Mouse (Mus musculus): ENCODE data around the gene Tril. TPM values are rescaled to one million over a fixed set of nuclear protein-coding genes. Genes with fewer than 3 reads are reported as not detected.

Tril gene
- polyA plus RNA-seq, 1 experiment from 2014 or later, result 0.50 TPM

GRCm38 (mm10) chr6:53806021-53806420, 14.6 kb downstream of the Tril start:
- no peak for DNase-seq
- Histone ChIP-seq H3K36me3 (no peaks in the 10 kb centered on the region), H3K27ac (no peak overlapping the region), H3K4me2 (no peak overlapping the region), H3K4me1 (replicated peaks) (no peaks in the 10 kb centered on the region), H3K4me3 (replicated peaks) (no peak overlapping the region), H3K9ac (no peak overlapping the region), H3K27me3 (no peaks in the 10 kb centered on the region), H3K9me3 (replicated peaks) (no peaks in the 10 kb centered on the region)
- ATAC-seq (ENCODE audit: low read depth), result no peak
- WGBS (ENCODE audit: insufficient replicate concordance), result 60% methylated on average over 5 of the region's 5 CpGs

DNA sequence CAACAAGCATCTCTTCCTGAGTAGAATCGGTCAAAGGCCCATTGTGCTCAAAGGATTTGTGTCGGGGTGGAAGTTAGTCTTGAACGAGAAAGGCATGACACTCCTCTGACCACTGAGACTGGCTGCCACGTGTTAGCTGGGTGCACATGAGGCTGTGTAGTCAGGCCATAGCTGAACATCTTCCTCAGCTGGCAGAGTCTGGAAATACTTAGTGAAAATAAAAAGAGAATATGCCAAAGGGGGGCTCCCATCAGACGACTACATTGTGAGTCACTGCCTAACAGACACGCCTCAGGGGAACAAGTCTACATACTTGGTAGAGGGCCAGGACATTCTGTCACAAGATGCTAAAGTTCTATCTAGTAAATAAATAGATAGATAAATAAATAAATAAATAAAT, 16.5 kb downstream of the Tril start:
- 64% methylated on average over 6 of the region's 6 CpGs for WGBS (ENCODE audit: insufficient replicate concordance)

DNA sequence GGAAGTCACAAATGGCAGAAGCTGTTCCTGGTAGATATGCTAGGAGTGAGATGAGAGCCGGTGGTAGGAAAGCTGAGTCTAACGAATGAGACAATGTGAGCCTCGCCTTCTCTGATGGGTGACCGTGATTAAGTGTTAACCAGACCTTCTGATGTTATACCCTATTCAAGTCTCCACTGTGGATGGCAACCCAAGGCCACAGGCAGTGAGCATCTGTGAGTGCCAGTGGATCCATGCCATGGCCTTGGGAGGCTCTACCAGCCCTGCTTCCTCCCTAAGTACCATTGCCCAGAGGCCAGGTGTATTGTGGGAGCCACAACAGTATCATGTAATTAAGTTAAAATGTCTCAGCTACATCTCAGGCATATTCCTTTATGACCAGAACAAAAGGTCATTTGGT, 17.1 kb downstream of the Tril start:
- H3K27ac ChIP-seq, result no peak overlapping the region
- no peaks in the 10 kb centered on the region for H3K9me3 ChIP-seq (replicated peaks)
- no peak for DNase-seq
- no peak for ATAC-seq (ENCODE audit: low read depth)
- 74% methylated on average over 4 of the region's 4 CpGs for WGBS (ENCODE audit: insufficient replicate concordance)
- H3K36me3 ChIP-seq, result no peaks in the 10 kb centered on the region
- no peak overlapping the region for H3K4me2 ChIP-seq
- no peak overlapping the region for H3K9ac ChIP-seq
- no peaks in the 10 kb centered on the region for H3K27me3 ChIP-seq
- H3K4me3 ChIP-seq (replicated peaks), result no peak overlapping the region
- H3K4me1 ChIP-seq (replicated peaks), result no peaks in the 10 kb centered on the region

More for the DNA sequence above, 16.5 kb downstream of the Tril start:
- DNase-seq, result no peak
- Histone ChIP-seq H3K27me3 (no peaks in the 10 kb centered on the region), H3K4me2 (no peak overlapping the region), H3K9ac (no peak overlapping the region), H3K9me3 (replicated peaks) (no peaks in the 10 kb centered on the region), H3K4me3 (replicated peaks) (no peak overlapping the region), H3K4me1 (replicated peaks) (no peaks in the 10 kb centered on the region), H3K27ac (no peak overlapping the region), H3K36me3 (no peaks in the 10 kb centered on the region)
- ATAC-seq (ENCODE audit: low read depth), result no peak

- ATAC-seq (ENCODE audit: low read depth) (no peak), DNase-seq (no peak)
- H3K4me1 ChIP-seq (replicated peaks), result no peaks in the 10 kb centered on the region
- no peak overlapping the region for H3K27ac ChIP-seq
- no peaks in the 10 kb centered on the region for H3K36me3 ChIP-seq
- no peaks in the 10 kb centered on the region for H3K27me3 ChIP-seq
- no peak overlapping the region for H3K4me2 ChIP-seq
- no peaks in the 10 kb centered on the region for H3K9me3 ChIP-seq (replicated peaks)
- H3K4me3 ChIP-seq (replicated peaks), result no peak overlapping the region
- no peak overlapping the region for H3K9ac ChIP-seq
- WGBS (ENCODE audit: insufficient replicate concordance), result 51% methylated on average over 5 of the region's 5 CpGs
These were observed 18.7 kb downstream of the Tril start for GRCm38 (mm10) chr6:53801893-53802286.

DNA sequence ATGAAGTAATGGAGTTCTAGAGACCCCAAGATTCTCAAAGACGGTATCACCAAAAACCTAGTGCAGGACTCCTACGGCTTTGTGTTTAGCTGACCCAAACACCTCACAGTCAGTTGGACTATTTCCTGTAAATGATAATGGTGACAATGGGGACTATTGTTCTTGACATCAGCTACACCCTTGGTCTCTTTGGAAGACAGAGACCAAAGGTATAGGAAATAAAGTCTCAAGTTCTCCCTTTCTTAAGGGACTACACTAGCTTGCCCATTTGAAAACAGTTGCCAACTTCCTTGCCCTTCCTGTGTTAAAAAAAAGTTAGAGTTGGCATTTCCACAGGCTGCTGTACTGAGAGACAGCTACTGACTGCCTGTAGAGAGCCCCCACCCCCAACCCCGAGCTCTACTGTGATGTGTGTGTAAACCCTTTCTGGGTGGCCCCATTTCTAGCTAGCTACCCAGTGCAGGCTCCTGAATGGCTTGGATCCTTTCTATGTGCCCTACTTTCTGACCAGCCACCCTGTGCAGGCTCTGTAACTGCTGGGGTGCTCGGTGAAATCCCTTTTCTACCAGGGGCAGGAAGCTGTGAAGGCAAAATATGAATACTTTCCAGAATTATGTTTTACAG, 19.2 kb downstream of the Tril start:
- H3K27me3 ChIP-seq, result no peaks in the 10 kb centered on the region
- 43% methylated on average over 4 of the region's 4 CpGs for WGBS (ENCODE audit: insufficient replicate concordance)
- no peak overlapping the region for H3K4me3 ChIP-seq (replicated peaks)
- H3K4me2 ChIP-seq, result no peak overlapping the region
- ATAC-seq (ENCODE audit: low read depth), result no peak
- no peak overlapping the region for H3K9ac ChIP-seq
- no peak for DNase-seq
- no peaks in the 10 kb centered on the region for H3K9me3 ChIP-seq (replicated peaks)
- H3K4me1 ChIP-seq (replicated peaks), result no peaks in the 10 kb centered on the region
- H3K36me3 ChIP-seq, result no peaks in the 10 kb centered on the region
- no peak overlapping the region for H3K27ac ChIP-seq

GRCm38 (mm10) chr6:53798865-53799264, 21.8 kb downstream of the Tril start:
- no peak overlapping the region for H3K4me3 ChIP-seq (replicated peaks)
- peaks cover 13% of the 10 kb centered on the region; the same call in 1 of the 2 replicates for H3K27me3 ChIP-seq
- 73% methylated on average over 3 of the region's 3 CpGs for WGBS (ENCODE audit: insufficient replicate concordance)
- H3K9me3 ChIP-seq (replicated peaks), result no peaks in the 10 kb centered on the region
- H3K36me3 ChIP-seq, result no peaks in the 10 kb centered on the region
- no peak for ATAC-seq (ENCODE audit: low read depth)
- no peak overlapping the region for H3K4me2 ChIP-seq
- H3K27ac ChIP-seq, result no peak overlapping the region
- H3K4me1 ChIP-seq (replicated peaks), result no peaks in the 10 kb centered on the region
- no peak for DNase-seq
- no peak overlapping the region for H3K9ac ChIP-seq

- no peaks in the 10 kb centered on the region for H3K36me3 ChIP-seq
- ATAC-seq (ENCODE audit: low read depth) (no peak), DNase-seq (no peak)
- peaks cover 13% of the 10 kb centered on the region; the same call in 1 of the 2 replicates for H3K27me3 ChIP-seq
- no peaks in the 10 kb centered on the region for H3K4me1 ChIP-seq (replicated peaks)
- no peak overlapping the region for H3K4me2 ChIP-seq
- 52% methylated on average over 3 of the region's 3 CpGs for WGBS (ENCODE audit: insufficient replicate concordance)
- no peak overlapping the region for H3K4me3 ChIP-seq (replicated peaks)
- H3K9ac ChIP-seq, result no peak overlapping the region
- no peak overlapping the region for H3K27ac ChIP-seq
- H3K9me3 ChIP-seq (replicated peaks), result no peaks in the 10 kb centered on the region
These were observed 23.8 kb downstream of the Tril start for GRCm38 (mm10) chr6:53796835-53797234.

GRCm38 (mm10) chr6:53795788-53796187, 24.8 kb downstream of the Tril start:
- no peak overlapping the region for H3K4me3 ChIP-seq (replicated peaks)
- no peak overlapping the region for H3K9ac ChIP-seq
- DNase-seq (no peak), ATAC-seq (ENCODE audit: low read depth) (no peak)
- 14% methylated on average over 5 of the region's 5 CpGs for WGBS (ENCODE audit: insufficient replicate concordance)
- no peaks in the 10 kb centered on the region for H3K36me3 ChIP-seq
- peaks cover 13% of the 10 kb centered on the region; the same call in 1 of the 2 replicates for H3K27me3 ChIP-seq
- H3K4me1 ChIP-seq (replicated peaks), result no peaks in the 10 kb centered on the region
- H3K9me3 ChIP-seq (replicated peaks), result no peaks in the 10 kb centered on the region
- no peak overlapping the region for H3K27ac ChIP-seq
- no peak overlapping the region for H3K4me2 ChIP-seq

DNA sequence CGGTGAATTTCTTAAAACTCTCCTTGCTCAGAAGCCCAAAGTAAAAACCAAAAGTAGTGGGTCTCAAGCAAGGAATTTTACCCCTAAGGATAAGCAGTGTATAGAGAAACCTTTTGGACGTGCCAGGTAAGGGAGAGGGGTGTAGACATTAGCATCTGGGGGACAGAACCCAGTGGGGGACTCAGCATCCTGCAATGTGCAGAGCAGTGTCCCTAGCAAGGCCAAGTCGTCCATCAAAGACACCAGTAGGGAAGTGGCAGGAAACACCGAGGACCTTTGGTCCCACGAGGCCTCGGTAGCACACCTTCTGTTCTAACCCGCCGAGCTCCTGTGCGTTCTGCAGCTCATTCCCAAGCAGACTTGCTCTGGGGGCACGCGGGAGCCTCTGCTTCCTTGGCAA, 25.6 kb downstream of the Tril start:
- H3K9me3 ChIP-seq (replicated peaks), result no peaks in the 10 kb centered on the region
- no peaks in the 10 kb centered on the region for H3K4me1 ChIP-seq (replicated peaks)
- H3K36me3 ChIP-seq, result no peaks in the 10 kb centered on the region
- H3K27me3 ChIP-seq, result peaks cover 13% of the 10 kb centered on the region; the same call in 1 of the 2 replicates
- ATAC-seq (ENCODE audit: low read depth), result no peak
- H3K9ac ChIP-seq, result no peak overlapping the region
- no peak overlapping the region for H3K27ac ChIP-seq
- H3K4me2 ChIP-seq, result no peak overlapping the region
- WGBS (ENCODE audit: insufficient replicate concordance), result 42% methylated on average over 11 of the region's 11 CpGs
- no peak overlapping the region for H3K4me3 ChIP-seq (replicated peaks)
- DNase-seq, result no peak

DNA sequence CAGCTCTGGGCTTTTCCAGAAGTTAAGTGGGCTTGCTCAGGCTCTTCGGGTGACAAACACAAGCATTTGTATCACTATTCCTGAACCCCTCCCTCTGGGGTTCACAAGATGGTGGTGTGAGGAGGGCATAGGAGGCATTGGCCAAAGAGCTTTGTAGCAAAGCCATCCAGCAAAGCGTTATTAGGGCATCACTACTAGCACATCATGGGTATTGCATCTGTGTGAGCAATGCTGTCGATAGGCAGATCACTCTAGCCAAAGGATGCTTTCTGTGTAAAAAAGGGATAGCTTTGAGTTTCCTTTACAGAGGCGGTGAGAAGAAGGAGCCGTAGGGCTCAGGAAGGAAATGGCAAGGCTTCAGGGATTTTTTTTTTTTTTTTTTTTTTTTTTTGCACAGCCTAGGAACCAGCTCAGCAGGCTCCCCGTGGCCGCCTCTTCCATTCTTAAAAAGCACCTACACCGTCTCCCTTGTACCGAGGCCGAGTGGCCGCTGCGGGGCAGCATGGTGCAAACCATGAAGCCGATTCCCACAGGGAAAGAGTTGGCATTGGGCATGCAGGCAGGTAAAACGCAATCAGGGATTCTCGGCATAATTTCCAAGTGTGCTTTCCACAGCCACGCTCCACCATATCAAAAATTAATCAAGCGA, 26.2 kb downstream of the Tril start:
- H3K4me1 ChIP-seq (replicated peaks), result no peaks in the 10 kb centered on the region
- no peak overlapping the region for H3K9ac ChIP-seq
- H3K36me3 ChIP-seq, result no peaks in the 10 kb centered on the region
- WGBS (ENCODE audit: insufficient replicate concordance), result 11% methylated on average over 17 of the region's 17 CpGs
- H3K27me3 ChIP-seq, result peaks cover 13% of the 10 kb centered on the region; the same call in 1 of the 2 replicates
- DNase-seq (no peak), ATAC-seq (ENCODE audit: low read depth) (no peak)
- no peak overlapping the region for H3K4me2 ChIP-seq
- H3K9me3 ChIP-seq (replicated peaks), result no peaks in the 10 kb centered on the region
- no peak overlapping the region for H3K4me3 ChIP-seq (replicated peaks)
- H3K27ac ChIP-seq, result no peak overlapping the region

DNA sequence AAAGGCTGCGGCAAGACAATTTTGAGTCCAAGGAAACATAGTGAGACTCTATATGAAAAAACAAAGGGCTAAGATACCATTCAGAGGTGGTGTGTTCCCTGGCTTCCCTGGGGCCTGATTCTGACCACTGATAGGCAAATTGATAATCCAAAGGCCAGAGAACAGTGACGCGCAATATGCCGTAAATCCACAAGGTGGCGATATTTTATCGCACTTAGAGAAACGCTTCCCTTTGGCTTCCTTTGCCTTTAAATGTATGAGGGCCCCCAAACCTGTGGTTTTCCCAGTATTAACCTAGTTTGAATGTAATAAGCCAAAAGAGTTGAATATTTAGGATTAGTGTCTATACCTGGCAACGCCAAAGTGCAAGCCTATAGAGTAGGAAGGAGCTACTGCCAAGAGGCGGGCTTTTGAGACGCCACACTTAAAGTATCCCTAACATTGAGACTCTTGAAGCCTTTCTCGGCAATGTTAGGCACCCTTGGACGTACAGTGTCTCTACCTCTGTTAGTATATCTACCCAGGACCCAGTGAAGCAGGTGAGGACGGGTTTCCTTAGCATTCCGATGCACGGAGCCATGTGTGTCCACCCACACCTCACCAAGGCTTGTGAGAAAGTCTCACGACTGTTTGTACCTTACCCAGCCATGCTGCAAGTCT, 37.6 kb downstream of the Tril start:
- Histone ChIP-seq H3K4me1 (replicated peaks) (no peaks in the 10 kb centered on the region), H3K9ac (no peak overlapping the region), H3K36me3 (no peaks in the 10 kb centered on the region), H3K4me3 (replicated peaks) (no peak overlapping the region), H3K27ac (no peak overlapping the region), H3K27me3 (no peaks in the 10 kb centered on the region), H3K9me3 (replicated peaks) (no peaks in the 10 kb centered on the region), H3K4me2 (no peak overlapping the region)
- no peak for ATAC-seq (ENCODE audit: low read depth)
- 36% methylated on average over 16 of the region's 16 CpGs for WGBS (ENCODE audit: insufficient replicate concordance)
- no peak for DNase-seq

Measured in liver, embryonic 13.5 days (tissue).